Mouse (Mus musculus): ENCODE measurements around the gene Nanos2. TPM values are rescaled to one million over a fixed set of nuclear protein-coding genes. Genes with fewer than 3 reads are reported as not detected.

Gene Nanos2
- total RNA-seq, 1 experiment from 2014 or later = not detected

- ATAC-seq (replicated peaks; ENCODE audit: insufficient number of reproducible peaks, low FRiP score, low TSS enrichment, poor library complexity, severe bottlenecking) = no peak
Observed at GRCm38 (mm10) chr7:19010581-19010980, 23.4 kb downstream of the Nanos2 start.

DNA sequence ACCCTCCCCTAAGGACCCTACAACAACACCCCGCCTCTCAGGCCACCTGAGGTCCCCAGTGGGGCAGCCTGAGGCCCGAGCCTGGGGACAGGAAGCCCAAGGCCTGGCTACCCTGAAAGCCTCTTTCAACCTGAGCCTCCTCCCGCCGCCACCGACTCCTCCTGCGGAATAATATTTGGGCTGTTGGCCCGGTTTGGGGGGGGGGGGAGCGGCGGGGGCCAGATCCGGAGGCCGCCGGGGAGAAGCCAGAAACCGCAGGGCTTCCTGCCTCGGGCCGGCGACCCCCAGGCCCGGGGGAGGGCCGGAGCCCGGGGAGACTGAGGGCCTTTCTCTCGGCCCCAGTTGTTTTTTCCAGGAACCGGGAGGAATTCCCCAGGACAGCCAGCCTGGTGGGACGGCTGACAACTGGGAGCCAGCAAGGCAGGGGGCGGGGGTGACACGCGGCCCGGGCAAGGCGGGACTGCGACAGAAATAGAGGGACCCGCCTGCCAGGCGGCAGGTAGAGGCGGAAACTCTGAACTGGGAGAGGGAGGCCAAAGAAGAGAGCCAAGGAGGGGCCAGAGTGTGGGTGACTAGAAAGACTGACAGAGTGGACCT, 24.9 kb downstream of the Nanos2 start:
- ATAC-seq (replicated peaks; ENCODE audit: insufficient number of reproducible peaks, low FRiP score, low TSS enrichment, poor library complexity, severe bottlenecking) = no peak

GRCm38 (mm10) chr7:19012882-19013281, 25.7 kb downstream of the Nanos2 start:
- ATAC-seq (replicated peaks; ENCODE audit: insufficient number of reproducible peaks, low FRiP score, low TSS enrichment, poor library complexity, severe bottlenecking) = no peak

DNA sequence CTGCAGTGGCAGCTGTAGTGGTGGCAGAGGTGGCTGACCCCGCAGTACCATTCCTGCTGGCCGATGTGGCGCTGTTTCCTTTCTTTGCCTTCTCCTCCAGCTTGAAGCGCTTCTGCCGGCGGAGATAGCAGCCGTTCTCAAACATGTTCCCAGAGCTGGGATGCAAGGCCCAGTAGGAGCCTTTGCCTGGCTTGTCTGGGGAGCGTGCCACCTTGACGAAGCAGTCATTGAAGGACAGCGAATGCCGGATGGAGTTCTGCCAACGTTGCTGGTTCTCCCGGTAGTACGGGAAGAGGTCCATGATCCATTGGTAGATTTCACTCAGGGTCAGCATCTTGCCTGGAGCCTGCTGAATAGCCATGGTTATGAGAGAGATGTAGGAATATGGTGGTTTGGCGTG, 27.3 kb downstream of the Nanos2 start:
- no peak for ATAC-seq (replicated peaks; ENCODE audit: insufficient number of reproducible peaks, low FRiP score, low TSS enrichment, poor library complexity, severe bottlenecking)

DNA sequence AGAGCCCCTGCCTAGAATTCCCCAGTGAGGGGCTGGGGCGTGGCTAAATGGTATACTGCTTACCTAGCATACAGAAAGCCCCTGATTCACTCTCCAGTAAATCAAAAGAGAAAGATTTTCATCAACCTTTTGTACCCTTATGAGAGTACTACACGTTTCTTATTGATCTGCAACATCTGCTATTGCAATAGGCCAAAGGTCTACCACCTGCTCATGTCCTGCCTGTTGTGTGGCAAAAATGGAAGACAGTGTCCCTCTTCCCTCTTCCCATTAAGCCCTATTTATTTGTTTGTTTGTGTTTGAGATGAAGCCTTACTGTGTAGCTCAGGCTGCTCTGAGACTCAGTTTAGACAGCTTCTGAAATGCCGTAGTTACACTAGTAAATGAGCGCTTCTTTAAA, 28.8 kb downstream of the Nanos2 start:
- no peak for ATAC-seq (replicated peaks; ENCODE audit: insufficient number of reproducible peaks, low FRiP score, low TSS enrichment, poor library complexity, severe bottlenecking)

- no peak for ATAC-seq (replicated peaks; ENCODE audit: insufficient number of reproducible peaks, low FRiP score, low TSS enrichment, poor library complexity, severe bottlenecking)
Observed at GRCm38 (mm10) chr7:19017909-19018308, 30.7 kb downstream of the Nanos2 start.

- no peak for ATAC-seq (replicated peaks; ENCODE audit: insufficient number of reproducible peaks, low FRiP score, low TSS enrichment, poor library complexity, severe bottlenecking)
Observed at GRCm38 (mm10) chr7:19021048-19021447, 33.8 kb downstream of the Nanos2 start.

GRCm38 (mm10) chr7:19022189-19022958, 35.2 kb downstream of the Nanos2 start:
- no peak for ATAC-seq (replicated peaks; ENCODE audit: insufficient number of reproducible peaks, low FRiP score, low TSS enrichment, poor library complexity, severe bottlenecking)

DNA sequence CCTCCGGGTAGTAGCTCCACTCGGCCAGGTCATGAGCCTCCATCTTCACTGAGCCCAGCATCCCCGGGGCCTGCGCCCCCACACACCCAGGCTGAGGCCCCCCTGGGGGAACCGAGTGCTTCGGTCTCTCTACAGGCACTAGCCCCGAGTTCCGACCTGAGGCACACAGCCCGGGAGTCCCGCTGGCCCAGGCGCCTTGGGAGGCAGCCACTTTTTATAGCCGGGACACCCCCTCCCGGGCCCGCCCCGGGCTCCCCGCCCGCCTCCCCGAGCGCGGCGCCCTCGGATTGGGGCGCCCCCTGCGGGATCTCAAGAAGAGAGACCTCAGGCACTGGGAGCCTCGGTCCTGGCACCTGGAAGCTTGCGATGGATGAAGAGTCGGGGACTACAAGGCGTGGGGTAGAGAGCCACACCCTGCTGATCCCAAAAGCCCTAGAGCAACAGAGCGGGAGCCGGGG, 36.2 kb downstream of the Nanos2 start, which contains the start of gene Foxa3:
Gene Foxa3 (minus strand): TSS at position 182 of the 458 bp plus-strand sequence.
- no peak for ATAC-seq (replicated peaks; ENCODE audit: insufficient number of reproducible peaks, low FRiP score, low TSS enrichment, poor library complexity, severe bottlenecking)

DNA sequence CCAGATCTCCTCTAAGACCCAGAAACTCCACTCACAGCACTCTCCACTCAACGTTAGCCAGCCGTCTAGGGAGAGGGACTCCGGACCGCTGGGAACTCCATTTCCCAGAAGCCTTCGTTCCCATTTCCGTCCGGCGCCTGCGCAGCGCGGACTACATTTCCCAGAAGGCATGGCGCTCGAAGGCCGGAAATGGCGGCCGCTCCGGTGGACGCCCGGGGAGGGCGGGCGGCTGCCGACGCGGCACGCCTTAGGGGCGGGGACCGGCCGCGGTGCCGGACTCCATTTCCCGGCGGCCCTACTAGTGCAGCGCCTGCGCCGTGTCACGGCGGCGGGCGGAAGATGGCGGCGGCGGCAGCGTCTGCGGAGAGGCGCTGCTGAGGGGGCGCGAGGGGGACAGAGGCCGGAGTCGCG, 36.9 kb downstream of the Nanos2 start, which contains the start of gene Sympk:
Gene Sympk (plus strand): TSS at position 282 of the 411 bp plus-strand sequence.
- ATAC-seq (replicated peaks; ENCODE audit: insufficient number of reproducible peaks, low FRiP score, low TSS enrichment, poor library complexity, severe bottlenecking) = peak; percentile 89

DNA sequence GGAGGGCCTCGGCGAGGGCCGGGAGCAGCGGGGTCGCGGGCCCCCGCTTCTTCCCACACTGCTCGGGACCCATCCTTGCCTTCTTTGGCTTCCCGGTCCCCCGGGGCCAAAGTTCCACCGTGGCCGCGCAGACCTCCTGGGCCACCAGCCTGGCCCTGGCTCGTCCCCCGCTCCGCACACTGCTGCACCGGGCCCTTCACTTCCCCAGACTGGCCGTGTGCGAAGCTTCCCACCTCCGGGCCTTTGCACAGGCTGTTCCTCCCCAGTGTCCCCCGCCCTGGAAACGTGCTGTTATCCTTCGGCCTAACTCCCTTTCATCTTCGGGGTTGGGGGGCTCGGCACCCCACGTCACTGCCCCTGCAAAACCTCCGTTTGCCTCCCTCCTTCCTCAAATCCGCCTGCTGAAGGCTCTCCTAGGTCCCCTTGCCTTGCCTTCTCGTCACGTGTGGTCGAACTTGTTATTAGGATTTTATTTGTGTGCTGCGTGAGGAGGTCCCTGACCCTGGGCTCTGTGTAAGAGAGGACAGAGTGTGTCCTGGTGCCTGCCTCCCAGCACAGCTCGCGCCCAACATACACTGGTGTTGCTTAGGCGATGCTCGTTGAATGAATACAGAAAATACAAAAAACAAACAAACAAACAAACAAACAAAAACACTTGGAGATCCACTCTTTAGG, 37.5 kb downstream of the Nanos2 start:
- 0 out of 2 replicates have a peak, but pooled peaks have one; percentile 4 for ATAC-seq (replicated peaks; ENCODE audit: insufficient number of reproducible peaks, low FRiP score, low TSS enrichment, poor library complexity, severe bottlenecking)

DNA sequence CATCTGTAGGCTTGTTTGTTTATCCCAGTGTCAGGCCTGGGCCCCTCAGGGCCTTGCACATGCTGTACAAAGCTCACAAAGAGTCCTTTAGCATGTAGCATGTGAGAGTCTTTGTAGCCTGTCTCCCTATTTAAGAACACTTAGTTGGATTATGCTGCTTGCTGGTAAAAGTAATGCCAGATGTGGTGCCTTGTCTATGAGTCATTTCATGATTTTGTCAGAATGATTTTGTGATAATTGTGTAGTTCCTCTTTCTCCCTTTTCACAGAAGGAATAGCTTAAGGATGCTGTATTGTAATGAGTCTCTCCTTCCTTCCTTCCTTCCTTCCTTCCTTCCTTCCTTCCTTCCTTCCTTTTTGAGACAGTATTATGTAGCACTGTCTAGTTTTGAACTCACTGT, 40.9 kb downstream of the Nanos2 start:
- no peak for ATAC-seq (replicated peaks; ENCODE audit: insufficient number of reproducible peaks, low FRiP score, low TSS enrichment, poor library complexity, severe bottlenecking)

- ATAC-seq (replicated peaks; ENCODE audit: insufficient number of reproducible peaks, low FRiP score, low TSS enrichment, poor library complexity, severe bottlenecking) = peak; percentile 33; the same call in 1 of the 2 replicates
Observed at GRCm38 (mm10) chr7:19029084-19029653, 42.0 kb downstream of the Nanos2 start.

- ATAC-seq (replicated peaks; ENCODE audit: insufficient number of reproducible peaks, low FRiP score, low TSS enrichment, poor library complexity, severe bottlenecking) = no peak
Observed at GRCm38 (mm10) chr7:19031641-19032040, 44.4 kb downstream of the Nanos2 start.

Other genes with a start within 250 kb of the Nanos2 start
- not detected in 3 replicates for gene Psg19, start 188.9 kb upstream of the Nanos2 start, total RNA-seq (2017)
- gene Psg17, start 165.8 kb upstream of the Nanos2 start, total RNA-seq (2017) = not detected in 3 replicates
- 0.19 to 0.75 TPM in 2 of 3 replicates, not detected in the other for gene Mill2, start 147.4 kb upstream of the Nanos2 start, total RNA-seq (2017)
- 88.5 to 148 TPM (median 139 TPM) in 3 replicates for gene Pglyrp1, start 116.1 kb upstream of the Nanos2 start, total RNA-seq (2017)
- gene Ccdc61, start 77.0 kb upstream of the Nanos2 start, total RNA-seq (2017) = 10.6 to 30.0 TPM (median 24.7 TPM) in 3 replicates
- gene Nova2, start 61.5 kb upstream of the Nanos2 start, total RNA-seq (2017) = not detected in 3 replicates
- 0.75 to 2.1 TPM in 2 of 3 replicates, not detected in the other for gene Mypop, start 3.8 kb downstream of the Nanos2 start, total RNA-seq (2017)
- gene Irf2bp1, start 16.6 kb downstream of the Nanos2 start, total RNA-seq (2017) = 7.1 to 10.5 TPM (median 7.8 TPM) in 3 replicates
- not detected in 3 replicates for gene Foxa3, start 36.1 kb downstream of the Nanos2 start, total RNA-seq (2017)
- 23.9 to 51.1 TPM (median 38.5 TPM) in 3 replicates for gene Sympk, start 37.0 kb downstream of the Nanos2 start, total RNA-seq (2017)
- not detected in 3 replicates for gene Rsph6a, start 67.3 kb downstream of the Nanos2 start, total RNA-seq (2017)
- gene Dmwd, start 88.8 kb downstream of the Nanos2 start, total RNA-seq (2017) = 0.39 to 3.2 TPM (median 0.43 TPM) in 3 replicates
- gene Dmpk, start 96.4 kb downstream of the Nanos2 start, total RNA-seq (2017) = 0.97 to 1.5 TPM in 2 of 3 replicates, not detected in the other
- gene Six5, start 107.2 kb downstream of the Nanos2 start, total RNA-seq (2017) = not detected in 3 replicates
- gene Gm4969, start 131.0 kb downstream of the Nanos2 start, total RNA-seq (2017) = not detected in 3 replicates
- 6.7 to 11.5 TPM (median 7.1 TPM) in 3 replicates for gene Fbxo46, start 132.5 kb downstream of the Nanos2 start, total RNA-seq (2017)
- gene Qpctl, start 161.9 kb downstream of the Nanos2 start, total RNA-seq (2017) = 2.4 to 4.9 TPM (median 3.9 TPM) in 3 replicates
- 27.7 to 42.9 TPM (median 30.8 TPM) in 3 replicates for gene Snrpd2, start 162.3 kb downstream of the Nanos2 start, total RNA-seq (2017)
- gene Gipr, start 178.7 kb downstream of the Nanos2 start, total RNA-seq (2017) = not detected in 3 replicates
- gene Eml2, start 189.0 kb downstream of the Nanos2 start, total RNA-seq (2017) = 9.4 to 12.2 TPM (median 9.9 TPM) in 3 replicates
- 0.19 to 0.32 TPM in 2 of 3 replicates, not detected in the other for gene Gpr4, start 225.1 kb downstream of the Nanos2 start, total RNA-seq (2017)
- 11.5 to 32.0 TPM (median 14.7 TPM) in 3 replicates for gene Opa3, start 240.9 kb downstream of the Nanos2 start, total RNA-seq (2017)